Mouse (Mus musculus) CH12.LX (cell line): Measurements from ENCODE around the gene Krtap1-3.

Experiments
- CHD1 ChIP-seq: IDR thresholded peaks from 2 replicates; pipeline ENCODE4 v1.6.1; 2012; ENCODE audit warnings: low read depth, low read length, improper control_type of control experiment, inconsistent platforms
- CTCF ChIP-seq, 2 experiments: IDR thresholded peaks in 1 of 2; conservative IDR thresholded peaks in 1 of 2; 2 replicates each; pipeline ENCODE4 v1.5.1; 2011 to 2012; ENCODE audit warnings: low read depth in 2 of 2, low read length in 2 of 2, improper control_type of control experiment in 1 of 2, inconsistent platforms in 1 of 2, mild to moderate bottlenecking in 1 of 2, moderate library complexity in 1 of 2
- EP300 ChIP-seq: IDR thresholded peaks from 2 replicates; pipeline ENCODE4 v1.6.1; 2011; ENCODE audit warnings: low read length, improper control_type of control experiment
- HCFC1 ChIP-seq: IDR thresholded peaks from 2 replicates; pipeline ENCODE4 v1.6.1; 2012; ENCODE audit warnings: low read depth, mild to moderate bottlenecking, inconsistent platforms, low read length, improper control_type of control experiment
- IRF4 ChIP-seq: IDR thresholded peaks from 2 replicates; pipeline ENCODE4 v1.6.1; 2014; ENCODE audit warnings: low read depth, mild to moderate bottlenecking, inconsistent platforms, low read length, improper control_type of control experiment
- KAT2A ChIP-seq: IDR thresholded peaks from 2 replicates; pipeline ENCODE4 v1.6.1; 2012; ENCODE audit warnings: low read length, improper control_type of control experiment, inconsistent platforms; ENCODE audit not compliant: insufficient replicate concordance
- MAX ChIP-seq: IDR thresholded peaks from 2 replicates; pipeline ENCODE4 v1.6.1; 2011; ENCODE audit warnings: low read length, improper control_type of control experiment
- POLR2A ChIP-seq: IDR thresholded peaks from 2 replicates; pipeline ENCODE4 v1.6.1; 2011; ENCODE audit warnings: low read depth, mild to moderate bottlenecking, improper control_type of control experiment, low read length
- SIN3A ChIP-seq: IDR thresholded peaks from 2 replicates; pipeline ENCODE4 v1.6.1; 2012; ENCODE audit warnings: low read length, improper control_type of control experiment, inconsistent platforms
- TBP ChIP-seq: conservative IDR thresholded peaks from 2 replicates; pipeline ENCODE4 v1.6.1; 2011; ENCODE audit warnings: low read depth, low read length, improper control_type of control experiment
- TCF12 ChIP-seq: IDR thresholded peaks from 2 replicates; pipeline ENCODE4 v1.6.1; 2014; ENCODE audit warnings: low read depth, mild to moderate bottlenecking, inconsistent platforms, low read length, improper control_type of control experiment
- USF1 ChIP-seq: IDR thresholded peaks from 2 replicates; pipeline ENCODE4 v1.6.1; 2014; ENCODE audit warnings: low read depth, mild to moderate bottlenecking, inconsistent platforms, low read length, improper control_type of control experiment
- ZMIZ1 ChIP-seq: IDR thresholded peaks from 2 replicates; pipeline ENCODE4 v1.6.1; 2012; ENCODE audit warnings: low read depth, mild to moderate bottlenecking, inconsistent platforms, low read length, improper control_type of control experiment

DNA sequence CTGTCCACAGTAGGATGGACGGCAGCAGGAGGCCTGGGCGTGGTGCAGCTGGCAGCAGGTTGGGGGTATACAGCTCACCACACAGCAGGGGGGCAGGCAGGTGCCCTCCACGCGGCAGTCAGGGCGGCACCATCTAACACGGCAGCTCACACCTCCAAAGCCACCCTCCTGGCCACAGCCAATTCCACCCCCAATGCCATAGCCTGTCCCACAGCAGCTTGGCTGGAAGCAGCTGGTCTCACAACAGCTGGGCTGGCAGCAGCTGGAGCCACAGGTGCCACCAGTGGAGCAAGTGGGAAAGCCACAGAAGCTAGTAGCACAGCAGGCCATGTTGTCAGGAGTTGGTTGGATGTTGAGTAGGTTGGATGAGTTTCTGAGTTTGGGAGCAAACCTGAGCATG lies 10.5 kb downstream of the Krtap1-3 start, which contains the start of gene Krtap1-5:
- TF ChIP-seq CTCF (conservative IDR thresholded peaks at IDR 0.05 in 1 of 2, IDR thresholded peaks at IDR 0.05 in 1 of 2; ENCODE audit: low read depth in 2 of 2, low read length in 2 of 2) (no peak), KAT2A (no peak), TBP (no peak), POLR2A (no peak), IRF4 (no peak), EP300 (no peak), ZMIZ1 (no peak), CHD1 (no peak), USF1 (no peak), MAX (no peak), SIN3A (no peak), HCFC1 (no peak), TCF12 (no peak)
